In genomic region chr8:26471811-26472550, GRCm38 (mm10) we compare ENCODE assay signal across 14 mouse cellular contexts.
A peak's percentile ranks its signal among the peaks of the same experiment; 100 is the strongest.
DNase-seq lines count a peak whose midpoint lies in the region; ATAC-seq lines count a peak whose summit lies in the region.
"Had no signal": no experiment of that assay in that cellular context is flagged by ENCODE, and none has a peak within 500 bp of the region (broad histone marks: within the 10 kb centered on the region; RNA-seq: fewer than 3 reads in every experiment).

No protein-coding gene starts in this region.

- H3K9me3 ChIP-seq in kidney, embryonic 14.5 days (ENCODE audit: control insufficient read depth, low read length) = no peaks in the 10 kb centered on the region
- H3K9me3 ChIP-seq in embryonic facial prominence, embryonic 11.5 days (replicated peaks; ENCODE audit: control insufficient read depth, low read length) = no peaks in the 10 kb centered on the region
- H3K9me3 ChIP-seq in hindbrain, embryonic 13.5 days = no peaks in the 10 kb centered on the region
- no peaks in the 10 kb centered on the region for H3K9me3 ChIP-seq in neural tube, embryonic 13.5 days
- H3K9me3 ChIP-seq: heart, embryonic 10.5 days; megakaryocyte, embryonic 14.5 days had no signal

- no peak overlapping the region for H3K27ac ChIP-seq in kidney, embryonic 14.5 days (ENCODE audit: low read depth, low read length)
- H3K27ac ChIP-seq in embryonic facial prominence, embryonic 11.5 days (replicated peaks; ENCODE audit: low read depth, low read length) = no peak overlapping the region
- H3K27ac ChIP-seq in hindbrain, embryonic 13.5 days = peak overlapping the region; percentile 42; the same call in 1 of the 2 replicates
- H3K27ac ChIP-seq in neural tube, embryonic 13.5 days (replicated peaks) = peak overlapping the region; percentile 34; the same call in 1 of the 2 replicates
- H3K27ac ChIP-seq: heart, embryonic 10.5 days; liver, embryonic 14.5 days had no signal

- no peak for DNase-seq in kidney, adult 11 months
- DNase-seq in embryonic facial prominence, embryonic 11.5 days (ENCODE audit: low spot score) = peak; percentile 49
- DNase-seq in urinary bladder, adult 2 months (ENCODE audit: low spot score) = no peak
- no peak for DNase-seq in lung, adult 18-20 months
- DNase-seq in right cerebral cortex, postnatal 14 days = no peak
- DNase-seq: adrenal gland, adult 2 months; cerebellum, adult 9-10 months had no signal

- peaks cover 8% of the 10 kb centered on the region for H3K27me3 ChIP-seq in kidney, embryonic 14.5 days (ENCODE audit: control insufficient read depth, insufficient read depth, low read length)
- H3K27me3 ChIP-seq in embryonic facial prominence, embryonic 11.5 days (ENCODE audit: control insufficient read depth, insufficient read depth, low read length) = no peaks in the 10 kb centered on the region
- H3K27me3 ChIP-seq in hindbrain, embryonic 13.5 days = peaks cover 16% of the 10 kb centered on the region
- H3K27me3 ChIP-seq in neural tube, embryonic 13.5 days = no peaks in the 10 kb centered on the region
- H3K27me3 ChIP-seq: megakaryocyte, embryonic 14.5 days had no signal

- no peak overlapping the region for H3K4me2 ChIP-seq in kidney, embryonic 14.5 days (replicated peaks; ENCODE audit: low read depth, low read length)
- H3K4me2 ChIP-seq in embryonic facial prominence, embryonic 11.5 days (ENCODE audit: low read depth, low read length) = no peak overlapping the region
- H3K4me2 ChIP-seq in hindbrain, embryonic 13.5 days = no peak overlapping the region
- no peak overlapping the region for H3K4me2 ChIP-seq in neural tube, embryonic 13.5 days

- H3K4me3 ChIP-seq in kidney, embryonic 14.5 days (ENCODE audit: low read length) = no peak overlapping the region
- no peak overlapping the region for H3K4me3 ChIP-seq in embryonic facial prominence, embryonic 11.5 days (ENCODE audit: low read depth, low read length)
- H3K4me3 ChIP-seq in hindbrain, embryonic 13.5 days = no peak overlapping the region
- H3K4me3 ChIP-seq in neural tube, embryonic 13.5 days = no peak overlapping the region
- H3K4me3 ChIP-seq: heart, embryonic 10.5 days; megakaryocyte, embryonic 14.5 days had no signal

- H3K4me1 ChIP-seq in kidney, embryonic 14.5 days (ENCODE audit: control insufficient read depth, insufficient read depth, low read length) = 0 out of 2 replicates have a peak, but pooled peaks cover 7% of the 10 kb centered on the region
- no peaks in the 10 kb centered on the region for H3K4me1 ChIP-seq in embryonic facial prominence, embryonic 11.5 days (ENCODE audit: control insufficient read depth, insufficient read depth, low read length)
- peaks cover 38% of the 10 kb centered on the region for H3K4me1 ChIP-seq in hindbrain, embryonic 13.5 days (replicated peaks)
- H3K4me1 ChIP-seq in neural tube, embryonic 13.5 days (replicated peaks) = peaks cover 46% of the 10 kb centered on the region
- H3K4me1 ChIP-seq: megakaryocyte, embryonic 14.5 days had no signal

- H3K36me3 ChIP-seq in kidney, embryonic 14.5 days (ENCODE audit: control insufficient read depth, insufficient read depth, low read length) = no peaks in the 10 kb centered on the region
- H3K36me3 ChIP-seq in embryonic facial prominence, embryonic 11.5 days (replicated peaks; ENCODE audit: control insufficient read depth, insufficient read depth, low read depth, low read length) = no peaks in the 10 kb centered on the region
- H3K36me3 ChIP-seq in hindbrain, embryonic 13.5 days = no peaks in the 10 kb centered on the region
- no peaks in the 10 kb centered on the region for H3K36me3 ChIP-seq in neural tube, embryonic 13.5 days
- H3K36me3 ChIP-seq: heart, embryonic 10.5 days had no signal

- no peak overlapping the region for H3K9ac ChIP-seq in kidney, embryonic 14.5 days (ENCODE audit: low read depth, low read length)
- H3K9ac ChIP-seq in embryonic facial prominence, embryonic 11.5 days (replicated peaks; ENCODE audit: low read length) = no peak overlapping the region
- H3K9ac ChIP-seq in hindbrain, embryonic 13.5 days = no peak overlapping the region
- H3K9ac ChIP-seq in neural tube, embryonic 13.5 days = no peak overlapping the region
- H3K9ac ChIP-seq: liver, embryonic 14.5 days had no signal

- WGBS in kidney, embryonic 14.5 days = 14% methylated on average over 12 of the region's 12 CpGs
- 14% methylated on average over 12 of the region's 12 CpGs for WGBS in embryonic facial prominence, embryonic 11.5 days
- 15% methylated on average over 12 of the region's 12 CpGs for WGBS in hindbrain, embryonic 13.5 days
- WGBS in neural tube, embryonic 13.5 days = 24% methylated on average over 12 of the region's 12 CpGs

- ATAC-seq in kidney, embryonic 14.5 days (ENCODE audit: low FRiP score, low TSS enrichment) = peak; percentile 89
- peak; percentile 69 for ATAC-seq in embryonic facial prominence, embryonic 11.5 days (replicated peaks; ENCODE audit: insufficient number of reproducible peaks, low FRiP score, low TSS enrichment, low read depth)
- peak; percentile 70 for ATAC-seq in hindbrain, embryonic 13.5 days (ENCODE audit: low FRiP score)
- peak; percentile 52 for ATAC-seq in neural tube, embryonic 13.5 days (ENCODE audit: low read depth)
- ATAC-seq: inflammation-experienced regulatory T-cells, adult 6 months had no signal

Comparison
In these comparisons a context has a peak if more than half of its experiments do, and no peak if none do; other contexts are left out.
1. H3K27ac ChIP-seq: peak in hindbrain, embryonic 13.5 days (single experiment) and neural tube, embryonic 13.5 days (single experiment); none in kidney, embryonic 14.5 days (single experiment) and embryonic facial prominence, embryonic 11.5 days (single experiment).
2. Peak in every context shown above with its lines, with median percentiles within 50 percentile points of each other: ATAC-seq.